ENCODE assay signal across 8 mouse cellular contexts in genomic region chr15:99456338-99456962, GRCm38 (mm10). TPM values are rescaled to one million over a fixed set of nuclear protein-coding genes. Genes with fewer than 3 reads are reported as not detected.
DNase-seq lines count a peak whose midpoint lies in the region; ATAC-seq and TF ChIP-seq lines count a peak whose summit lies in the region.

No protein-coding gene starts in this region.

- no peak for TF ChIP-seq CTCF in kidney, adult 2 months (conservative IDR thresholded peaks at IDR 0.05; ENCODE audit: insufficient read depth, insufficient read length, low read depth, low read length)
- TF ChIP-seq CTCF in bone marrow, adult 2 months (IDR thresholded peaks at IDR 0.05; ENCODE audit: control insufficient read depth, insufficient read depth, low read length) = no peak

- no peak for TF ChIP-seq POLR2A in kidney, adult 2 months (IDR thresholded peaks at IDR 0.05; ENCODE audit: low read depth, low read length)
- TF ChIP-seq POLR2A in bone marrow, adult 2 months (IDR thresholded peaks at IDR 0.05; ENCODE audit: borderline replicate concordance, control insufficient read depth, low read depth, low read length) = no peak

- no peak for ATAC-seq in heart, embryonic 15.5 days (replicated peaks; ENCODE audit: insufficient number of reproducible peaks, insufficient read depth, low FRiP score, low read depth)
- no peak for ATAC-seq in lung, embryonic 16.5 days (ENCODE audit: low read depth)

- peak overlapping the region; percentile 79 for H3K9ac ChIP-seq in heart, embryonic 15.5 days
- peak overlapping the region; percentile 79 for H3K9ac ChIP-seq in lung, embryonic 16.5 days (ENCODE audit: low read length)

- peaks cover 5% of the 10 kb centered on the region; the same call in 1 of the 2 replicates for H3K4me1 ChIP-seq in kidney, adult 2 months (ENCODE audit: control insufficient read depth, insufficient read depth, low read length)
- no peaks in the 10 kb centered on the region; the same call in 1 of the 2 replicates for H3K4me1 ChIP-seq in bone marrow, adult 2 months (ENCODE audit: control insufficient read depth, insufficient read depth, low read length)
- H3K4me1 ChIP-seq in heart, embryonic 15.5 days (replicated peaks) = peaks cover 49% of the 10 kb centered on the region
- H3K4me1 ChIP-seq in lung, embryonic 16.5 days (replicated peaks; ENCODE audit: control insufficient read depth, insufficient read depth, low read length) = peaks cover 38% of the 10 kb centered on the region

- peak overlapping the region; percentile 84 for H3K4me3 ChIP-seq in kidney, adult 2 months (ENCODE audit: insufficient read depth, low read depth, low read length)
- H3K4me3 ChIP-seq in bone marrow, adult 2 months (replicated peaks; ENCODE audit: control insufficient read depth, low read depth, low read length) = peak overlapping the region; percentile 37
- peak overlapping the region; percentile 90 for H3K4me3 ChIP-seq in heart, embryonic 15.5 days
- peak overlapping the region; percentile 89 for H3K4me3 ChIP-seq in lung, embryonic 16.5 days (ENCODE audit: low read length)

- no peaks in the 10 kb centered on the region for H3K9me3 ChIP-seq in heart, embryonic 15.5 days (replicated peaks)
- no peaks in the 10 kb centered on the region for H3K9me3 ChIP-seq in lung, embryonic 16.5 days (ENCODE audit: control insufficient read depth, low read length)

- H3K27ac ChIP-seq in kidney, adult 2 months (ENCODE audit: insufficient read depth, low read depth, low read length) = no peak overlapping the region
- H3K27ac ChIP-seq in bone marrow, adult 2 months (ENCODE audit: control insufficient read depth, insufficient read depth, low read depth, low read length, poor library complexity) = no peak overlapping the region; the same call in 1 of the 2 replicates
- H3K27ac ChIP-seq in heart, embryonic 15.5 days = peak overlapping the region; percentile 92
- peak overlapping the region; percentile 87 for H3K27ac ChIP-seq in lung, embryonic 16.5 days (ENCODE audit: low read length)

- H3K4me2 ChIP-seq in heart, embryonic 15.5 days = peak overlapping the region; percentile 80
- H3K4me2 ChIP-seq in lung, embryonic 16.5 days (ENCODE audit: low read depth, low read length) = peak overlapping the region; percentile 88

- DNase-seq in kidney, adult 2 months = peak; percentile 17
- DNase-seq in kidney, postnatal 10 days = no peak
- DNase-seq in adrenal gland, postnatal 4 days (ENCODE audit: low spot score in 2 of 2) = no peak
- DNase-seq in embryo, embryonic 11 days = no peak
- no peak for DNase-seq in urinary bladder, postnatal 4 days (ENCODE audit: low spot score in 2 of 2)

- no peaks in the 10 kb centered on the region for H3K36me3 ChIP-seq in kidney, adult 2 months (ENCODE audit: control insufficient read depth, insufficient read depth, low read length)
- H3K36me3 ChIP-seq in heart, embryonic 15.5 days = no peaks in the 10 kb centered on the region
- H3K36me3 ChIP-seq in lung, embryonic 16.5 days (ENCODE audit: control insufficient read depth, insufficient read depth, low read length) = no peaks in the 10 kb centered on the region

- H3K27me3 ChIP-seq in kidney, adult 2 months (replicated peaks; ENCODE audit: control insufficient read depth, insufficient read depth, low read length) = no peaks in the 10 kb centered on the region
- no peaks in the 10 kb centered on the region for H3K27me3 ChIP-seq in heart, embryonic 15.5 days
- no peaks in the 10 kb centered on the region for H3K27me3 ChIP-seq in lung, embryonic 16.5 days (ENCODE audit: control insufficient read depth, insufficient read depth, low read depth, low read length)

- 52% methylated on average over 7 of the region's 7 CpGs for WGBS in kidney, adult 2 months
- WGBS in bone marrow, adult 2 months = 18% methylated on average over 7 of the region's 7 CpGs
- 13% methylated on average over 7 of the region's 7 CpGs for WGBS in heart, embryonic 15.5 days
- 11% methylated on average over 7 of the region's 7 CpGs for WGBS in lung, embryonic 16.5 days

RNA-seq across cellular contexts. Expression of gene Nckap5l, which starts 1.1 kb away (rescaled TPM):
- 3.1 and 3.9 TPM in 2 replicates for polyA plus RNA-seq in kidney, adult 2 months (2012; rRNA removed)
- 2.2 and 4.0 TPM in 2 replicates for polyA plus RNA-seq in bone marrow, adult 2 months (2011; ENCODE audit: insufficient read depth, insufficient read length, low replicate concordance, missing spikeins)
- polyA plus RNA-seq in heart, embryonic 15.5 days (2015; fragmentation: Nextera tagmentation; extraction: Ambion mirVana) = 6.8 and 8.0 TPM in 2 replicates
- polyA plus RNA-seq in lung, embryonic 16.5 days (2015; fragmentation: Nextera tagmentation; extraction: Ambion mirVana) = 7.5 and 9.5 TPM in 2 replicates
- total RNA-seq in adrenal gland, postnatal 4 days (2021) = 10 to 100 TPM; 35.7 to 44.5 TPM

RNA-seq across cellular contexts. Expression of gene Bcdin3d, which starts 18.1 kb away (rescaled TPM):
- 5.8 and 7.0 TPM in 2 replicates for polyA plus RNA-seq in kidney, adult 2 months (2012; rRNA removed)
- 7.2 and 13.4 TPM in 2 replicates for polyA plus RNA-seq in bone marrow, adult 2 months (2011; ENCODE audit: insufficient read depth, insufficient read length, low replicate concordance, missing spikeins)
- polyA plus RNA-seq in heart, embryonic 15.5 days (2015; fragmentation: Nextera tagmentation; extraction: Ambion mirVana) = 10.8 and 11.7 TPM in 2 replicates
- polyA plus RNA-seq in lung, embryonic 16.5 days (2015; fragmentation: Nextera tagmentation; extraction: Ambion mirVana) = 13.4 and 13.7 TPM in 2 replicates
- 1 to 10 TPM; 7.8 TPM for total RNA-seq in adrenal gland, postnatal 4 days (2021)

Comparison
In these comparisons a context has a peak if more than half of its experiments do, and no peak if none do; other contexts are left out.
1. H3K27ac ChIP-seq: peak in heart, embryonic 15.5 days (single experiment) and lung, embryonic 16.5 days (single experiment); none in kidney, adult 2 months (single experiment) and bone marrow, adult 2 months (single experiment).
2. H3K4me3 ChIP-seq: peak in every context shown above with its lines; median percentile 90 in heart, embryonic 15.5 days; 89 in lung, embryonic 16.5 days; 84 in kidney, adult 2 months; 37 in bone marrow, adult 2 months.